Mouse (Mus musculus) midbrain, embryonic 10.5 days (tissue): ENCODE results near the gene Nol3. TPM values are rescaled to one million over a fixed set of nuclear protein-coding genes. Genes with fewer than 3 reads are reported as not detected.

Experiments
- DNase-seq: peaks from one replicate; pipeline ENCODE4 v3.0.0-alpha.2; 2017; ENCODE audit warnings: low spot score
- H3K27ac ChIP-seq: fragments of 300-500 bp; sonication (generic); replicated peaks from 2 replicates; pipeline ENCODE4 v1.5.1; 2016; ENCODE audit warnings: mild to moderate bottlenecking
- H3K27me3 ChIP-seq: fragments of 300-500 bp; sonication (generic); 2 replicates; pipeline ENCODE4 v1.6.1; 2016; ENCODE audit warnings: low read depth, mild to moderate bottlenecking; ENCODE audit not compliant: poor library complexity, severe bottlenecking
- H3K36me3 ChIP-seq: fragments of 300-500 bp; sonication (generic); 2 replicates; pipeline ENCODE4 v1.6.1; 2016; ENCODE audit warnings: mild to moderate bottlenecking, moderate library complexity
- H3K4me1 ChIP-seq: fragments of 300-500 bp; sonication (generic); 2 replicates; pipeline ENCODE4 v1.6.1; 2016
- H3K4me3 ChIP-seq: fragments of 300-500 bp; sonication (generic); 2 replicates; pipeline ENCODE4 v1.5.1; 2016; ENCODE audit warnings: mild to moderate bottlenecking, moderate library complexity
- H3K9me3 ChIP-seq: fragments of 300-500 bp; sonication (generic); replicated peaks from 2 replicates; pipeline ENCODE4 v1.6.1; 2016; ENCODE audit warnings: mild to moderate bottlenecking
- WGBS: fragments of 180-500 bp; shearing (Covaris S2); methylation state at CpG from one replicate; pipeline ENCODE4 v1.1.7; 2016; 5-methylcytosine and 5-hydroxymethylcytosine counted together
- polyA plus RNA-seq: library from polyadenylated mRNA; unstranded; fragments of >200 nt; fragmentation: Nextera tagmentation; extraction: Ambion mirVana; gene quantifications from 2 replicates; pipeline ENCODE4 v1.2.1, GENCODE M21; 2016

Nol3 gene
- polyA plus RNA-seq, 1 experiment from 2014 or later: 1.4 TPM

DNA sequence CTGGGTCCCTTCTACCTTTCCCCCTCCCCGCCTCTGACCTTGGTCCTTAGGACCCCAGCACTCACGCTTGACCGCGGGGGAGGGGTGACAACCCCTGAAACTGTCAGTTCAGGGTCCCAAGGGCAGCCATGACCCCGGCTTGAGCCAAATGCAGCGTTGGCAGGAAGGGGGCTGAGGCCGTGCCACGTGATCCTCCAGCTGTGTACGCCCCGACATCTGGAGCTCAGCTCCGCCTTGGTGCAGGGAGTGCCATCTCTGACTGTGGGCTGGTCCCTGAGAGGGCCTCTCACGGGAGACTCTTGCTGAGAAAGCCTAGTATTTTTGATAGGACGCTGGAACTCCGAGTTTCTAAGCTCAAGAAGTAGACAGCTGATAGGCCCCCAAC is 21.0 kb upstream of the Nol3 start, which contains the start of gene B3gnt9:
B3gnt9 (minus strand) TSS at position 188 of the 385 bp plus-strand sequence.
- H3K27me3 ChIP-seq: peaks cover 55% of the 10 kb centered on the region
- peak within 1 kb of the TSS; percentile 83 for H3K27ac ChIP-seq
- WGBS: under 1% methylated on average over 14 of the region's 14 CpGs
- peak; percentile 59 for DNase-seq
- H3K4me1 ChIP-seq: peaks cover 39% of the 10 kb centered on the region
- H3K9me3 ChIP-seq: no peaks in the 10 kb centered on the region
- H3K4me3 ChIP-seq: peak within 1 kb of the TSS; percentile 76
- peaks cover 35% of the 10 kb centered on the region for H3K36me3 ChIP-seq

- H3K4me3 ChIP-seq: no peak overlapping the region
- H3K36me3 ChIP-seq: peaks cover 9% of the 10 kb centered on the region
- peaks cover 39% of the 10 kb centered on the region for H3K4me1 ChIP-seq
- no peak for DNase-seq
- no peaks in the 10 kb centered on the region for H3K9me3 ChIP-seq
- 70% methylated on average over 7 of the region's 7 CpGs for WGBS
- peaks cover 81% of the 10 kb centered on the region for H3K27me3 ChIP-seq
- no peak overlapping the region for H3K27ac ChIP-seq
Measured at GRCm38 (mm10) chr8:105257318-105258114, 18.4 kb upstream of the Nol3 start.

GRCm38 (mm10) chr8:105258911-105259720 is 16.8 kb upstream of the Nol3 start:
- DNase-seq: peak; percentile 69
- H3K27ac ChIP-seq: no peak overlapping the region
- 1% methylated on average over 55 of the region's 55 CpGs for WGBS
- H3K9me3 ChIP-seq: no peaks in the 10 kb centered on the region
- H3K4me3 ChIP-seq: peak overlapping the region; percentile 51
- H3K27me3 ChIP-seq: peaks cover 97% of the 10 kb centered on the region
- H3K4me1 ChIP-seq: peaks cover 36% of the 10 kb centered on the region
- no peaks in the 10 kb centered on the region for H3K36me3 ChIP-seq

DNA sequence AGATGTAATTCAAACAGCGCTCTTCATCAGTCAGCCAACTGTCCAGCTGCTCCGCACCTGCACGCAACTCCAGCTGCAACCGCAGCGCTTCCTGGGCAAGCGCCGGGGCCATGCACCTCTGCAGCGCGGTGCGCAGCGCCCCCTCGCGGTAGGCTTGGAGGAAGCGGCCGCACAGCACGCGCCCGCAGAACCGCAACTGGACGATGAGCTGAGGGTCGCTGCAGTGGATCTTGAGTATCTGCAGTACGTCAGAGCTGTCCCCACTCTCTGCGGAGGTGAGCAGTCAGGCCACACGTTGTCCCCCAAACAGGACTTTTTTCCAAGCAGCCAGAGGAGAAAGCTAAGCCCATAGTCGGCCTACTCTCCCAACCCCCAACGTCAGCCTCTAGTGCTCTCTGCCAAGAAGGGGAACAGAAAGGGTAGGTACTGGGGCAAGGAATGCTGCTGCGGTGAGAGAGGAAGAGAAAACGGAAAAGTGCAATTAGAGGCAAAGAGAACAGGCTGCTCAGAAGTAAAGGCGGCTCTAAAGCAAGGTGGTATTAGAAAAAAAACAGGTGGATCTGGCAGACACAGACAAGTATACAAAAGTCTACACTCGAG is 16.1 kb upstream of the Nol3 start:
- Histone ChIP-seq H3K27me3 (peaks cover 100% of the 10 kb centered on the region), H3K4me1 (peaks cover 37% of the 10 kb centered on the region), H3K27ac (no peak overlapping the region), H3K4me3 (peak overlapping the region; percentile 51), H3K9me3 (no peaks in the 10 kb centered on the region), H3K36me3 (no peaks in the 10 kb centered on the region)
- WGBS: 4% methylated on average over 30 of the region's 30 CpGs
- DNase-seq: peak; percentile 86

- H3K9me3 ChIP-seq: no peaks in the 10 kb centered on the region
- no peaks in the 10 kb centered on the region for H3K36me3 ChIP-seq
- WGBS: 63% methylated on average over 7 of the region's 7 CpGs
- peaks cover 33% of the 10 kb centered on the region for H3K4me1 ChIP-seq
- DNase-seq: no peak
- no peak overlapping the region for H3K27ac ChIP-seq
- peaks cover 100% of the 10 kb centered on the region for H3K27me3 ChIP-seq
- H3K4me3 ChIP-seq: no peak overlapping the region
Measured at GRCm38 (mm10) chr8:105260371-105261099, 15.4 kb upstream of the Nol3 start.

GRCm38 (mm10) chr8:105261326-105261980 is 14.5 kb upstream of the Nol3 start:
- H3K36me3 ChIP-seq: no peaks in the 10 kb centered on the region
- 86% methylated on average over 12 of the region's 12 CpGs for WGBS
- H3K4me3 ChIP-seq: no peak overlapping the region
- peaks cover 100% of the 10 kb centered on the region for H3K27me3 ChIP-seq
- no peak for DNase-seq
- H3K9me3 ChIP-seq: peaks cover 5% of the 10 kb centered on the region
- peaks cover 32% of the 10 kb centered on the region for H3K4me1 ChIP-seq
- H3K27ac ChIP-seq: no peak overlapping the region

DNA sequence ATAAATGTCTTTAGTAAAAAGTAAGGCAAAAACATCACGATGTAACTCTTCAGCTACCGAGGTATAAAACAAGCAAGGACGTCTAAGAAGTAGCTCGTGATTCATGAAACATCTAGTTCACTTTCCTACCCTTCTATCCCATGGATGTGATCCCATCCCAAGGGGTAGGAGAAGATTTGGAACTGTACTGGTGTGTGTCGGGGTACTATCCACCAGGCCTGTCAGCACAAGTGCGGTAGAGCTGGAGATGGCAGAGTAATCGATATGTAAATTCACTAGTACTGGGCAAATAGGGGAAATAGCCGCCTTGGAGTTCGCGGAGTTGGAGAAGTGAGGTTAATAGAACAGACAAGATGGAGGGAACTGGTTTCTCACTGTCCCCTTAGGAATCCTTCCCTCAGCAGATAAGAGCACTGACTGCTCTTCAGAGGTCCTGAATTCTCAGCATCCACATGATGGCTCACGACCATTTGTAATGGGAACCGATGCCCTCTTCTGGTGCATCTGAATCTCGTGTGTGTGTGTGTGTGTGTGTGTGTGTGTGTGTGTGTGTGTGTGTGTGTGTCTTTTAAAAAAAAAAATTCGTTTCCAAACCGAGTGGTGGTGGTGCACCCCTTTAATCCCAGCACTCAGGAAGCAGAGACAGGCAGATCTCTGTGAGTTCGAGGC is 12.6 kb upstream of the Nol3 start:
- H3K27me3 ChIP-seq: peaks cover 100% of the 10 kb centered on the region
- WGBS: 38% methylated on average over 16 of the region's 16 CpGs
- no peak overlapping the region for H3K27ac ChIP-seq
- DNase-seq: no peak
- no peaks in the 10 kb centered on the region for H3K36me3 ChIP-seq
- peak overlapping the region; percentile 62 for H3K4me3 ChIP-seq
- H3K4me1 ChIP-seq: peaks cover 37% of the 10 kb centered on the region
- peaks cover 7% of the 10 kb centered on the region for H3K9me3 ChIP-seq

DNA sequence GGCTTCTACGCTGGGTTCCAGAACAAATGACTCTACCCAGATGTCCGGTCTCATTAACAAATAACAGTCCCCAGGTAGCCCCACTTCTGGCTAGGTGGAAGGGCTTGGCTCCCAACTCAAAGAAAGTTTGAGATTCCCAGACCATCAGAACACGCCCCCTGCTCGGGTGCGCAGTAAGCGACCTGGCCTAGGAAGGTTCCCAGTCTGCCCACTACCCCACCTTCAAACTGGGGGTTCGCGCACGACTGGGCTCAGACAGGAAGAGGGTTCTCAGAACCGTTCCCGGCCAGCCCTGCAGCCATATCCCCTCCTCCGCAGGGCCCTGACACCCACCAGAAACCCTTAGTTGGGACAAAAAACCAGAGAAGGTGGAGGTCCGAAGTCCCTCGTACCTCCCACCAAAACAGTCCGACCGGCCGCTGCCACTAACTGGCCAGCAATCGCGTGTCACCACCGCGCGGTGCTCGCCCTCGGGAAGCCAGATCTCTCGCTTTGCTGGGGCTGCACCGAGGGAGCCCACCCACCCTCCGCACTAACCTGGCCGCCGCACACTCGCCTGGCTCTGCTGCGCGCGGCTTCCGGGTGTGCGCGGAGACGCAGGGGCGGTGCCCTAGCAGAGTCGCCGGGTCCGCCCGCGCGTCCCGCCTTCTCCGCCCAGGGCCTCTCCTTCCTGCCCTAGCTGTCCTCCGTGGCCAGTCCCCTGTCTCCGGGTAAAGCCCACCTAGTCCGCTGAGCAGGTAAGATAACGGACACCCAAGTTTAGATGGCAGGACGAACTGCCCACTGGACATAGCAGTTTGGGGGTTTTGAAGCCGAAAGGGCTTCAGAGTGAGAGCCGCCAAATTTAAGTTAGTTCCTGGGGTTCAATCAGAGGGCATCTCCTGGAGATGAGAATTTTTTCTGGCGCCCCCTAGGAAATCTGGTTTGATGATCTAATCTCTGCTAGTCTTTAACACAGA is 11.6 kb upstream of the Nol3 start, which contains the start of the genes Tradd and Fbxl8:
Tradd (minus strand) TSS at position 586 of the 959 bp plus-strand sequence.
Fbxl8 (plus strand) TSS at position 625 of the 959 bp plus-strand sequence.
- H3K4me1 ChIP-seq: peaks cover 37% of the 10 kb centered on the region
- peak within 1 kb of the TSS; percentile 62 for H3K4me3 ChIP-seq
- peaks cover 7% of the 10 kb centered on the region for H3K9me3 ChIP-seq
- DNase-seq: peak; percentile 72
- 2% methylated on average over 54 of the region's 54 CpGs for WGBS
- H3K27ac ChIP-seq: peak within 1 kb of the TSS; percentile 28; the same call in 1 of the 2 replicates
- no peaks in the 10 kb centered on the region for H3K36me3 ChIP-seq
- peaks cover 100% of the 10 kb centered on the region for H3K27me3 ChIP-seq

DNA sequence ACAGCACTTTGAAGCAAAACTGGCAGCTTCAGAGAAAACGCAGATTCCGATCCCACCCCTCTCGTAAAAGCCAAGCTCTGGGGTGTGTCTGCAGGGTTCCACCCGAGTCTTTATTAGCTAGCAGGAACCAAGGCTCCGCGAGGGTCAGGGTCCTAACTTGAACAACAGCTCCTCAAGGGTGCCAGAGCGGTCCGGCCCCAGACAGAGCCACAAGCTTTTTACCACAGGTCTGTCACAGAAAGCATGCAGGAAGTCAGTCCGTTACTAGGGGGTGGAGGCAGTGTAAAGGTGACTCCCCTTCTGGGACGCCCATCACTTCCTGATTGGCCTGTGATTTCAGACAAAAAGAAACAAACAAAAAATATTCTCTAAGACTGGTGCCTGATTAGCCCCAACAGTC is 10.8 kb upstream of the Nol3 start:
- no peak overlapping the region for H3K27ac ChIP-seq
- DNase-seq: no peak
- H3K9me3 ChIP-seq: peaks cover 7% of the 10 kb centered on the region
- WGBS: 20% methylated on average over 10 of the region's 10 CpGs
- H3K4me3 ChIP-seq: peak overlapping the region; percentile 62
- peaks cover 100% of the 10 kb centered on the region for H3K27me3 ChIP-seq
- peaks cover 38% of the 10 kb centered on the region for H3K4me1 ChIP-seq
- no peaks in the 10 kb centered on the region for H3K36me3 ChIP-seq

GRCm38 (mm10) chr8:105266775-105267174 is 9.2 kb upstream of the Nol3 start:
- peaks cover 100% of the 10 kb centered on the region for H3K27me3 ChIP-seq
- no peaks in the 10 kb centered on the region for H3K36me3 ChIP-seq
- H3K4me3 ChIP-seq: peak overlapping the region; percentile 20; the same call in 1 of the 2 replicates
- no peak for DNase-seq
- H3K27ac ChIP-seq: no peak overlapping the region
- H3K4me1 ChIP-seq: peaks cover 48% of the 10 kb centered on the region
- WGBS: 9% methylated on average over 13 of the region's 13 CpGs
- H3K9me3 ChIP-seq: peaks cover 7% of the 10 kb centered on the region
